Mouse (Mus musculus) MEL (cell line): ENCODE measurements around the gene Apopt1. TPM values are rescaled to one million over a fixed set of nuclear protein-coding genes. Genes with fewer than 3 reads are reported as not detected.
"Not testable (repeated sequence)": the region's sequence is repeated elsewhere in the genome, so short reads cannot be mapped to it uniquely, and the experiment has no call there.

ENCODE experiments used
- DNase-seq: peaks from one replicate; pipeline ENCODE4 v3.0.0; 2011; ENCODE audit warnings: low read depth, low spot score
- H3K27ac ChIP-seq: 2 replicates; pipeline ENCODE4 v1.5.1; 2012; ENCODE audit warnings: low read depth, mild to moderate bottlenecking, control low read depth, low read length, moderate library complexity; ENCODE audit not compliant: control insufficient read depth
- H3K27me3 ChIP-seq, 2 experiments: fragments of 150-350 bp in 1 of 2; sonication (generic) in 1 of 2; 2 replicates each; pipeline ENCODE4 v1.6.1; 2012; ENCODE audit warnings: low read length in 2 of 2, mild to moderate bottlenecking in 2 of 2, improper control_type of control experiment in 1 of 2, moderate library complexity in 1 of 2; ENCODE audit not compliant: insufficient read depth in 2 of 2, control insufficient read depth in 1 of 2
- H3K36me3 ChIP-seq, 2 experiments: 2 replicates each; pipeline ENCODE4 v1.6.1; 2012 to 2014; ENCODE audit warnings: low read length in 2 of 2, improper control_type of control experiment in 1 of 2, inconsistent platforms in 1 of 2, mild to moderate bottlenecking in 1 of 2; ENCODE audit not compliant: insufficient read depth in 2 of 2, control insufficient read depth in 1 of 2
- H3K4me1 ChIP-seq, 2 experiments: fragments of 150-350 bp in 1 of 2; sonication (generic) in 1 of 2; 2 replicates each; pipeline ENCODE4 v1.6.1; 2012; ENCODE audit warnings: low read length in 2 of 2, improper control_type of control experiment in 1 of 2, mild to moderate bottlenecking in 1 of 2; ENCODE audit not compliant: insufficient read depth in 2 of 2, control insufficient read depth in 1 of 2
- H3K4me3 ChIP-seq, 2 experiments: fragments of 150-350 bp in 1 of 2; sonication (generic) in 1 of 2; 2 replicates each; pipeline ENCODE4 v1.5.1; 2012; ENCODE audit warnings: low read depth in 2 of 2, low read length in 2 of 2, mild to moderate bottlenecking in 2 of 2, moderate library complexity in 2 of 2, control low read depth in 1 of 2, improper control_type of control experiment in 1 of 2; ENCODE audit not compliant: control insufficient read depth in 1 of 2, insufficient read depth in 1 of 2
- H3K79me2 ChIP-seq: 2 replicates; pipeline ENCODE4 v1.6.1; 2012; ENCODE audit warnings: mild to moderate bottlenecking, low read length, moderate library complexity; ENCODE audit not compliant: control insufficient read depth, poor library complexity, insufficient read depth
- H3K9ac ChIP-seq: 2 replicates; pipeline ENCODE4 v1.6.1; 2012; ENCODE audit warnings: low read depth, mild to moderate bottlenecking, control low read depth, low read length, moderate library complexity; ENCODE audit not compliant: control insufficient read depth, poor library complexity, severe bottlenecking
- H3K9me3 ChIP-seq: fragments of 150-350 bp; sonication (generic); replicated peaks from 2 replicates; pipeline ENCODE4 v1.6.1; 2012; ENCODE audit warnings: mild to moderate bottlenecking, low read length, improper control_type of control experiment, moderate library complexity; ENCODE audit not compliant: insufficient read depth
- BHLHE40 ChIP-seq: IDR thresholded peaks from 2 replicates; pipeline ENCODE4 v1.6.1; 2012; ENCODE audit warnings: low read depth, mild to moderate bottlenecking, inconsistent platforms, low read length, improper control_type of control experiment, borderline replicate concordance
- CTCF ChIP-seq, 3 experiments: IDR thresholded peaks in 2 of 3; conservative IDR thresholded peaks in 1 of 3; 2 replicates each; pipeline ENCODE4 v1.5.1; 2011 to 2012; ENCODE audit warnings: low read length in 3 of 3, low read depth in 2 of 3, mild to moderate bottlenecking in 2 of 3, improper control_type of control experiment in 1 of 3, inconsistent platforms in 1 of 3, mixed read lengths in 1 of 3, moderate library complexity in 1 of 3; ENCODE audit not compliant: control insufficient read depth in 1 of 3, insufficient read depth in 1 of 3, poor library complexity in 1 of 3, severe bottlenecking in 1 of 3
- E2F4 ChIP-seq: IDR thresholded peaks from 2 replicates; pipeline ENCODE4 v1.6.1; 2011; ENCODE audit warnings: low read depth, low read length, improper control_type of control experiment, borderline replicate concordance
- EP300 ChIP-seq, 2 experiments: IDR thresholded peaks; 2 replicates each; pipeline ENCODE4 v1.6.1; 2011; ENCODE audit warnings: improper control_type of control experiment in 2 of 2, low read length in 2 of 2, low read depth in 1 of 2, mild to moderate bottlenecking in 1 of 2
- GATA1 ChIP-seq: IDR thresholded peaks from 2 replicates; pipeline ENCODE4 v1.6.1; 2011; ENCODE audit warnings: low read depth, low read length, improper control_type of control experiment
- JUND ChIP-seq: IDR thresholded peaks from 2 replicates; pipeline ENCODE4 v1.6.1; 2011; ENCODE audit warnings: low read depth, mild to moderate bottlenecking, improper control_type of control experiment, low read length
- MAX ChIP-seq: IDR thresholded peaks from 2 replicates; pipeline ENCODE4 v1.6.1; 2011; ENCODE audit warnings: low read length, improper control_type of control experiment
- MAZ ChIP-seq: IDR thresholded peaks from 2 replicates; pipeline ENCODE4 v1.6.1; 2012; ENCODE audit warnings: low read depth, mild to moderate bottlenecking, inconsistent platforms, low read length, improper control_type of control experiment
- MXI1 ChIP-seq: IDR thresholded peaks from 2 replicates; pipeline ENCODE4 v1.6.1; 2011; ENCODE audit warnings: mild to moderate bottlenecking, low read depth, low read length, improper control_type of control experiment
- MYB ChIP-seq: IDR thresholded peaks from 2 replicates; pipeline ENCODE4 v1.6.1; 2011; ENCODE audit warnings: mild to moderate bottlenecking, low read depth, low read length, improper control_type of control experiment
- MYC ChIP-seq: IDR thresholded peaks from 2 replicates; pipeline ENCODE4 v1.6.1; 2011; ENCODE audit warnings: low read depth, mild to moderate bottlenecking, low read length, improper control_type of control experiment, moderate library complexity
- NELFE ChIP-seq: IDR thresholded peaks from 2 replicates; pipeline ENCODE4 v1.6.1; 2011; ENCODE audit warnings: low read depth, low read length, improper control_type of control experiment
- POLR2AphosphoS2 ChIP-seq: IDR thresholded peaks from 2 replicates; pipeline ENCODE4 v1.6.1; 2011; ENCODE audit warnings: low read length, improper control_type of control experiment
- POLR2AphosphoS5 ChIP-seq: IDR thresholded peaks from 2 replicates; pipeline ENCODE4 v1.6.1; 2012; ENCODE audit warnings: low read depth, borderline replicate concordance, mild to moderate bottlenecking, inconsistent platforms, low read length, moderate library complexity, mixed read lengths
- SIN3A ChIP-seq: IDR thresholded peaks from 2 replicates; pipeline ENCODE4 v1.6.1; 2012; ENCODE audit warnings: low read length, improper control_type of control experiment, inconsistent platforms
- SMC3 ChIP-seq: IDR thresholded peaks from 2 replicates; pipeline ENCODE4 v1.6.1; 2011; ENCODE audit warnings: low read depth, low read length, improper control_type of control experiment
- TBP ChIP-seq: IDR thresholded peaks from 2 replicates; pipeline ENCODE4 v1.8.0; 2011; ENCODE audit warnings: low read depth, low read length, improper control_type of control experiment
- TCF12 ChIP-seq: IDR thresholded peaks from 2 replicates; pipeline ENCODE4 v1.6.1; 2014; ENCODE audit warnings: low read depth, mild to moderate bottlenecking, inconsistent platforms, low read length, improper control_type of control experiment, moderate library complexity
- UBTF ChIP-seq: IDR thresholded peaks from 2 replicates; pipeline ENCODE4 v1.6.1; 2012; ENCODE audit warnings: low read depth, mild to moderate bottlenecking, inconsistent platforms, low read length, improper control_type of control experiment, moderate library complexity, borderline replicate concordance; ENCODE audit not compliant: insufficient read depth
- ZC3H11A ChIP-seq: IDR thresholded peaks from 2 replicates; pipeline ENCODE4 v1.6.1; 2012; ENCODE audit warnings: low read depth, mild to moderate bottlenecking, inconsistent platforms, low read length, improper control_type of control experiment
- ZMIZ1 ChIP-seq: IDR thresholded peaks from 2 replicates; pipeline ENCODE4 v1.6.1; 2012; ENCODE audit warnings: low read depth, mild to moderate bottlenecking, inconsistent platforms, low read length, improper control_type of control experiment, moderate library complexity
- polyA plus RNA-seq, 2 experiments: library from polyadenylated mRNA; stranded (reverse) in 1 of 2; unstranded in 1 of 2; fragments of >175 nt in 1 of 2; fragments of >200 nt in 1 of 2; gene quantifications; 2 replicates each; pipeline versions ENCODE4 v1.2.1 to v1.2.4; 2012; ENCODE audit warnings: low replicate concordance in 2 of 2, low read depth in 1 of 2; ENCODE audit not compliant: insufficient read length in 2 of 2, insufficient read depth in 1 of 2, missing spikeins in 1 of 2
- total RNA-seq: library from RNA; depleted of rRNA; stranded (reverse); fragments of 300-350 nt; gene quantifications from 2 replicates; pipeline ENCODE4 v1.2.3, GENCODE M21; 2012

Apopt1 gene
- total and polyA plus RNA-seq, 3 experiments: 25.7 to 46.5 TPM; not detected in 1

GRCm38 (mm10) chr12:111712476-111712875, 585 bp upstream of the Apopt1 start:
- Histone ChIP-seq H3K4me1 (peaks cover 0 to 13% of the 10 kb centered on the region in 2 experiments; a peak in 3 of 4 replicates), H3K9me3 (no peaks in the 10 kb centered on the region), H3K4me3 (peak overlapping the region; percentile 87 to 99), H3K36me3 (peaks cover 5 to 12% of the 10 kb centered on the region in 2 experiments), H3K9ac (peak overlapping the region; percentile 97), H3K27me3 (no peaks in the 10 kb centered on the region), H3K79me2 (peaks cover 39% of the 10 kb centered on the region), H3K27ac (peak overlapping the region; percentile 16; the same call in 1 of the 2 replicates)
- DNase-seq: peak; percentile 61
- TF ChIP-seq BHLHE40 (no peak), POLR2AphosphoS5 (no peak), POLR2AphosphoS2 (no peak), MYB (no peak), SMC3 (no peak), UBTF (no peak), MAZ (no peak), ZMIZ1 (no peak), MXI1 (no peak), TCF12 (no peak), E2F4 (no peak), MAX (no peak), EP300 (IDR thresholded peaks at IDR 0.05; ENCODE audit: low read depth in 1 of 2, low read length in 2 of 2) (no peak), JUND (no peak), ZC3H11A (no peak), SIN3A (no peak), GATA1 (no peak), CTCF (IDR thresholded peaks at IDR 0.05 in 2 of 3, conservative IDR thresholded peaks at IDR 0.05 in 1 of 3; ENCODE audit: control insufficient read depth in 1 of 3, insufficient read depth in 1 of 3, low read depth in 2 of 3, low read length in 3 of 3, poor library complexity in 1 of 3, severe bottlenecking in 1 of 3) (no peak), NELFE (no peak), MYC (no peak)

GRCm38 (mm10) chr12:111713880-111714279, 819 bp downstream of the Apopt1 start:
- not testable (repeated sequence) for H3K27ac ChIP-seq, H3K9ac ChIP-seq, H3K9me3 ChIP-seq, H3K27me3 ChIP-seq
- TF ChIP-seq TBP: peak; percentile 84
- peaks cover 5 to 12% of the 10 kb centered on the region in 2 experiments for H3K36me3 ChIP-seq
- H3K4me1 ChIP-seq: peaks cover 0 to 13% of the 10 kb centered on the region in 2 experiments; a peak in 3 of 4 replicates
- peak; percentile 29 for DNase-seq
- peak overlapping the region; percentile 10 to 99; a peak in 3 of 4 replicates for H3K4me3 ChIP-seq
- peaks cover 39% of the 10 kb centered on the region for H3K79me2 ChIP-seq
